Mouse (Mus musculus) frontal cortex, postnatal 36 days (tissue): ENCODE measurements at regions not wholly inside any gene's neighbourhood (a gene's known extent, or its start where the extent isn't known, plus 50 kb on each side); places are given as distances from the start of the nearest gene placed in this dataset.

Experiments
- DNase-seq, 2 experiments: peaks; one replicate each; pipeline ENCODE4 v3.0.0; 2022; ENCODE audit warnings: low spot score in 2 of 2

- no peak for DNase-seq
Measured at GRCm38 (mm10) chr4:95389647-95390046, 167.7 kb upstream of the Fggy start.

GRCm38 (mm10) chr4:95390549-95390948 is 166.8 kb upstream of the Fggy start:
- no peak for DNase-seq

- no peak for DNase-seq
Measured at GRCm38 (mm10) chr4:95395746-95396145, 161.6 kb upstream of the Fggy start.

- no peak for DNase-seq
Measured at GRCm38 (mm10) chr4:95398301-95398700, 159.0 kb upstream of the Fggy start.

- DNase-seq = no peak
Measured at GRCm38 (mm10) chr4:95402273-95402672, 155.0 kb upstream of the Fggy start.

- no peak for DNase-seq
Measured at GRCm38 (mm10) chr4:95417075-95417474, 140.2 kb upstream of the Fggy start.

- DNase-seq = no peak
Measured at GRCm38 (mm10) chr4:95426563-95426962, 130.7 kb upstream of the Fggy start.

- no peak for DNase-seq
Measured at GRCm38 (mm10) chr4:95434543-95434942, 122.8 kb upstream of the Fggy start.

- no peak for DNase-seq
Measured at GRCm38 (mm10) chr4:95435080-95435479, 122.2 kb upstream of the Fggy start.

GRCm38 (mm10) chr4:95439834-95440233 is 117.5 kb upstream of the Fggy start:
- no peak for DNase-seq

GRCm38 (mm10) chr4:95443854-95444811 is 113.2 kb upstream of the Fggy start:
- DNase-seq = no peak

- DNase-seq = no peak
Measured at GRCm38 (mm10) chr4:95450286-95450685, 107.0 kb upstream of the Fggy start.

- DNase-seq = no peak
Measured at GRCm38 (mm10) chr4:95451831-95452230, 105.5 kb upstream of the Fggy start.

- DNase-seq = no peak
Measured at GRCm38 (mm10) chr4:95456318-95456717, 101.0 kb upstream of the Fggy start.

GRCm38 (mm10) chr4:95456943-95457342 is 100.4 kb upstream of the Fggy start:
- no peak for DNase-seq

GRCm38 (mm10) chr4:95462476-95462875 is 94.8 kb upstream of the Fggy start:
- DNase-seq = no peak

- DNase-seq = no peak
Measured at GRCm38 (mm10) chr4:95463082-95463825, 94.1 kb upstream of the Fggy start.

- DNase-seq = no peak
Measured at GRCm38 (mm10) chr4:95466647-95467046, 90.7 kb upstream of the Fggy start.

GRCm38 (mm10) chr4:95467526-95467925 is 89.8 kb upstream of the Fggy start:
- no peak for DNase-seq

GRCm38 (mm10) chr4:95474726-95475406 is 82.4 kb upstream of the Fggy start:
- no peak for DNase-seq

GRCm38 (mm10) chr4:95476071-95476724 is 81.1 kb upstream of the Fggy start:
- DNase-seq = no peak

- no peak for DNase-seq
Measured at GRCm38 (mm10) chr4:95483571-95483970, 73.7 kb upstream of the Fggy start.
